Mouse (Mus musculus) adrenal gland, postnatal 36 days (tissue): Measurements from ENCODE around the gene Atp12a. TPM values are rescaled to one million over a fixed set of nuclear protein-coding genes. Genes with fewer than 3 reads are reported as not detected.

ENCODE experiments used
- DNase-seq, 2 experiments: peaks; one replicate each; pipeline ENCODE4 v3.0.0; 2021; ENCODE audit warnings: mixed read lengths in 1 of 2
- total RNA-seq, 2 experiments: library from RNA; stranded (reverse); gene quantifications; 2 replicates each; pipeline ENCODE4 v1.2.3; 2021

The Atp12a gene
- total RNA-seq, 2 experiments from 2014 or later = not detected

DNA sequence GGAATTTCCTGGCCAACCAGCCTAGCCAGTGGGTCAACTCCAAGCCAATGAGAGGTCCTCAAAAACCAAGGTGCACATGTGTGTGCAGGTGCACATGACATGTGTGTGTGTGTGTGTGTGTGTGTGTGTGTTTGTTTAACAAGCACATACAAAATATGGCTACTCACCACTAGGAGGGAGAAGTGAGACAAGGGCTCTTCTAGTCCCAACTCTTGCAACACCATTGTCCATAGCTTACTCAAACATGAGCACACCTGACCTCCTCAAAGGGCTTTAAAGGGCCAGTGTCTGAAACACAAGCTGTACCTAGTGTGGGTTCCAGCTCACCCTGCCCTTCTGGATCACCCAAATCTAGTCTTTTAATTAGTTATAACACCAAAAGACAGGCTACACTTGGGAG is 12.9 kb downstream of the Atp12a start:
- DNase-seq = no peak

DNA sequence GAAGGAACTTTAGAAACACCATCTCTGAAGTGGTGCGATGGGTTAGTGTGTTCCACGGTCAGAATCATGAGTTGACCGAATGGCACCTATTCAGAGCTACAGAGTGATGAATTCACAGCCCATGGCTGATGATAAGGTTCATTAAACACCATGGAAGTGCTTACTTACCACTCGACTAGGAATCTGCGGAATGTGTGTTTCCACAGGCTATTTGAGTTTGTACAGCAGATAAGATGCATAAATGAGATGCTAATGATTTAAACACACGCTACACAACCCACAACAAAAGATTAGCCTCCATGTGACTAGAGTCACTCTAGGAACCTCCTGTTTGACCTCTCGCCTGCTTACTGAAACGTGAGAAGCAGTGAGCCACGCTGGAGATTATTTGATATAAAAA is 14.5 kb downstream of the Atp12a start:
- DNase-seq = no peak

DNA sequence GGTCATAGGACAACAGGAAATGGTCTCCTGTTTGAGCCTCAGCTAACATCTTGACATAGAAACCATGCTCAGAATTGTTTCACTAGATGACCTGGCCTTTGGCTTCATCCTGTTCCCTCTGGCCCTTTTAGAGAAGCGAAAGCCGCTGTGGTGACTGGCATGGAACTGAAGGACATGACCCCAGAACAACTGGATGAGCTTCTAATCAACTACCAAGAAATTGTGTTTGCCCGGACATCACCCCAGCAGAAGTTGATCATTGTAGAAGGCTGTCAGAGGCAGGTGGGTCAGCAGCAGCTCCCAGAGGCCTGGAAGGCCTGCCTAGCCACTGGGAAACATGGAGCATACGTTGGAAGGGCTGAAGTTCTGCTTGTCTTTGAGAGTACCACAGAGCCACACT is 17.5 kb downstream of the Atp12a start:
- DNase-seq = no peak

DNA sequence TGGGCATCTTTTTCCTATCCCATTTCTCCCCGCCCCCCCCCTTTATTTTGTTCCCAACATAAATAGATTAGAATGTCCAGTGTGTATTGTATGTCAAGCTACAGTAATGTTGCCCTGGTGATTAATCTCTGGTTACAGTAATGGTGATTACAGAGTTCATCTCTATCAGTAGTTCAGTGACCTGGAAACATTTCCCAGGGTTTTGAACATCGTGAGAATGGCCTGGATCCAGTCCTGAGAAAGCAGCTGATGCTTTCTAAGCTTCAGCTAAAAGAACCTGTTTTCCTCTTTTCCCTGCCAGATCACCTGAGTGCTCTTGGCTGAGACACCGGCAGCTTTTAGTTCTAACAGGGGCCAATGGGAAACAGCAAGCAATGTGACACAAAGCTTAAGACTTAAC is 25.4 kb downstream of the Atp12a start:
- no peak for DNase-seq

DNA sequence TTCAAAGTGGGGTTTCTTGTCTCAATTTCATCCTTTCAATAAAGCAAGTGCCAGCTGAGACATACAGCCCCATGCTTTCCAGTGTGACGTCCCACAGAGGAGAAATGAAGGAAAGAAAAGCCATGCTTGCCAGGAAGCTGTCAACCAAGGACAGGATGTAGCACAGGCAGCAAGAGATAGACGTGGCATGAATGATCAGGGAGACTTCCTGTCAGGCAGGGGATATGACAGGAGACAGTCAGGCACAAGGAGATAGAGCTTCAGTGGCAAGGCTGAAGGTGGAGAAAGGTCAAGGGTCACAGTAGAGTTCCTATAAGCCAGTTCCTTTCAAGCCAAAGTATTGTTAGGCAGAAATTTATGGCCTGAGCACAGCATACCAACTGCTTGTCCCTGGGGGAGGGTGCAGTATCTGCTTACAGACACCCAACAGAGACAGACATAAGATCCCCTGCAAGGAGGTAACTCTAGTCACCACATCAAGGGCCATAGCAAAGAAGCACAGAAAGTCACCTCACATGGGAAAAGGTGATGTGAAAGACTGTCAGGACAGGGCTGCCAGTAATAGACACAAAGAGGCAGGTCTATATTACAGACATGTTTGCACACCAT is 28.9 kb downstream of the Atp12a start:
- DNase-seq = no peak

DNA sequence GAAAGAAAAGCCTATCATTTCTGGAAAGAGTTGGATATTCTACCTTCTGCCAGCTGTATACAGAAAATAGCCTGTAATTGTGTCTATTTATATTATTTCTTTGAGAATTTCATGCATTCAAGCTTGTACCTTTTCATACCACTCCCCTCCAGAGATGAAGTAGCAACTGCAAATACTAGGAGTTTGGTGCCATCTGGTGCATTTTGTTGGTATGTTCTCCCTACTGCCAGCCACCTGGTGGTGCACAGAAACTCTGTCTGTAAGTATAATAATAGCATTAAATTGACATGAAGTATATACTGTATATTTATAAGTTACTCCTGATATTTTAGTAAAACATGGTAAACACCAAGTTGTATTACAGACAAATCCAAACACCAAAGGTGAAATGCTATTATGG is 33.1 kb downstream of the Atp12a start:
- peak; percentile 40 to 52 for DNase-seq

DNA sequence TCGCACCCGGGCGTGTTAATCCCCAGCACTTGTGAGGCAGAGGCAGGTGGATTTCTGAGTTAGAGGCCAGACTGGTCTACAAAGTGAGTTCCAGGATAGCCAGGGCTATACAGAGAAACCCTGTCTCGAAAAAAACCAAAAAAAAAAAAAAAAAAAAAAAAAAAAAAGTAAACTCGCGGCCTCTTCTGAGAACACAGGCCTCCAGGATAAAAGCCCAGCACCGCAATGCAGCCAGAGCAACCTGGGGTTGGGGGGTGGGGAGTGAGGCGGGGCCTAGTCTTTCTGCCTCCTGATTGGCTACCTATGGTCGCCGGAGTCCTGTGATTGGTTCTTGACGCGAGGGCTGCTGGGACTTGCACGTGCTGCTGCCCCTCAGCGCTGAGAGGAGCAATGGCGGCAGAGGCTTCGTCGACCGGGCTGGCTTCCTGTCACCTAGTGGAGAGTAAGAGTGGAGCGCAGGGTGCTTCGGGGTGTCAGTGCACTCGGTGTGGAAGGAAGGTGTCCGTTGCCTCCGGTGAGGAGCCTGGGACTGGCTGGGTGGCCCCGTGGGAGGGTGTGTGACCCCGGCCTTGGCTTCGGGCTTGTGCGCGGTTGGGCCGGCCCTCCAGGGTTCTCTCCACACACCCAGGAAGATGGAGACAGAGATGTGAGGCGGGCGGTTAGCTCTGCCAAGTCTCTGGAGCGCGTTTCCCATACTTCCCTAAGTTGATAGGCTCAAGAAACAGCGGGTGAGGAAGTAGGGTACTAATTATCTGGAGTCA is 37.6 kb downstream of the Atp12a start, which contains the start of gene Rnf17:
Gene Rnf17 (plus strand): TSS at position 271 of the 761 bp plus-strand sequence.
- DNase-seq = peak in 1 of 2 experiments; percentile 6

DNA sequence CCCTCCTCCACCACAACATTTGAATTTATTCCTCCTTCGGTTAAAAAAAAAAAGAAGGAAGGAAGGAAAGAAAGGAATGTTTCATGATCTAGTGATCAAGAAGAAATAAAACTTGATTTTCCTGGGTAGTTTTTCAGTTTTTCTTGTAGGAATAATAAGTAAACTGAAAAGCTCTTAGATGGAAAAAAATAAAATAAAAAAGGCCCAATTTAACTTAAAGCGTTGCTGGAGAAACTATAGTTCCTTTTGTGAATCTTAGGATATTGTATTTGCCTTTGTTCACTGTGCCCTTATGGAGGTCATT is 38.2 kb downstream of the Atp12a start:
- DNase-seq = no peak

Other genes with a start within 250 kb of the Atp12a start
- not detected for gene Gzme, start 244.4 kb upstream of the Atp12a start, total RNA-seq
- not detected for gene Gzmd, start 232.5 kb upstream of the Atp12a start, total RNA-seq
- not detected for gene Gzmg, start 205.5 kb upstream of the Atp12a start, total RNA-seq
- not detected for gene Gzmn, start 190.5 kb upstream of the Atp12a start, total RNA-seq
- gene Gzmf, start 153.7 kb upstream of the Atp12a start, total RNA-seq = not detected
- gene Gzmc, start 130.4 kb upstream of the Atp12a start, total RNA-seq = not detected
- gene Gzmb, start 102.8 kb upstream of the Atp12a start, total RNA-seq = under 1 TPM; 0.20 to 0.33 TPM
- gene Rnf17, start 37.5 kb downstream of the Atp12a start, total RNA-seq = 1 to 10 TPM in 1 of 2 experiments, under 1 TPM in 1; 0.63 to 1.5 TPM
- 1 to 10 TPM; 7.3 to 9.0 TPM for gene Cenpj, start 210.4 kb downstream of the Atp12a start, total RNA-seq
- gene Parp4, start 210.6 kb downstream of the Atp12a start, total RNA-seq = 10 to 100 TPM; 32.6 to 39.3 TPM